Mouse (Mus musculus) layer of hippocampus, postnatal 14 days (tissue): Measurements from ENCODE around the gene Panx1. TPM values are rescaled to one million over a fixed set of nuclear protein-coding genes. Genes with fewer than 3 reads are reported as not detected.

Experiments used
- DNase-seq, 2 experiments: peaks; one replicate each; pipeline ENCODE4 v3.0.0; 2021 to 2022; ENCODE audit warnings: low spot score in 2 of 2, mixed read lengths in 1 of 2
- long read RNA-seq, 2 experiments: library from polyadenylated mRNA; stranded (forward); transcript quantifications; one replicate each; pipeline ENCODE4 v2.0.0; 2021
- total RNA-seq, 2 experiments: library from RNA; stranded (reverse); gene quantifications; 2 replicates each; pipeline ENCODE4 v1.2.3; 2021

Panx1 gene
- total RNA-seq, result 10 to 100 TPM; 42.4 to 48.1 TPM
- long read RNA-seq, experiment 1, full-length matches to known transcripts, result 16 of 22 reads
- long read RNA-seq, experiment 1, partial matches to known transcripts, result 2 of 22 reads
- long read RNA-seq, experiment 1, other reads (novel, unspliced or antisense), result 4 of 22 reads
- long read RNA-seq, experiment 2, full-length matches to known transcripts, result 39 of 56 reads
- long read RNA-seq, experiment 2, partial matches to known transcripts, result 2 of 56 reads
- long read RNA-seq, experiment 2, other reads (novel, unspliced or antisense), result 15 of 56 reads

DNA sequence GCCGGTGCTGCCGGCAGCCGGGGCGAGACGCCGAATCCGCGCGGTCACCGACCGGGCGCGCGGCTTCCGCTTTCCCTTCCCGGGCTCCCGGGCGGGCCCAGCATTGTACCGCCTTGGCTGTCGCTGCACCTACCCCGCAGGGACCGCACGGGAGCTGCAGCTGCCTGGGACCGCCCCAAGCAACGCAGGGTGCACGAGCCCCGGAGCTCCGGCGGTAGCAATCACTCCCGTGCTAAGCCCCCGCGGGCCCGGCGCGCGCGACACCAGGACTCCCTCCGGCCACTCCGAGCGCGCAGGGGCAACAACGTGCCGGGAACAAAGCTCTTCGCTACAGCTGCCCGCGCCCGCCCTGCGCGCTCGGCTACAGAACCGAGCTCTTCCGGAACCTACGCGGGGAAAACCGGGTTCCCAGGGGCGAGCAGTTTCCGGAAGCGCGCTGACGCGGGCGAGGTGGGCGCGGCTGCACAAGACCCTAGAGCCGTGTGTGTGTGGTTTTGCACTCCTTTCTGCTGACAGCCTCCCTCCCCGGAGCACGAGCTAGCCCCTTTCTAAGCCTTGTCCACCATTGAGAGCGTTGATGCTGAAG lies at the start of gene Panx1:
Gene Panx1 (minus strand): TSS at position 395 of the 586 bp plus-strand sequence.
- peak; percentile 71 to 74 for DNase-seq

DNA sequence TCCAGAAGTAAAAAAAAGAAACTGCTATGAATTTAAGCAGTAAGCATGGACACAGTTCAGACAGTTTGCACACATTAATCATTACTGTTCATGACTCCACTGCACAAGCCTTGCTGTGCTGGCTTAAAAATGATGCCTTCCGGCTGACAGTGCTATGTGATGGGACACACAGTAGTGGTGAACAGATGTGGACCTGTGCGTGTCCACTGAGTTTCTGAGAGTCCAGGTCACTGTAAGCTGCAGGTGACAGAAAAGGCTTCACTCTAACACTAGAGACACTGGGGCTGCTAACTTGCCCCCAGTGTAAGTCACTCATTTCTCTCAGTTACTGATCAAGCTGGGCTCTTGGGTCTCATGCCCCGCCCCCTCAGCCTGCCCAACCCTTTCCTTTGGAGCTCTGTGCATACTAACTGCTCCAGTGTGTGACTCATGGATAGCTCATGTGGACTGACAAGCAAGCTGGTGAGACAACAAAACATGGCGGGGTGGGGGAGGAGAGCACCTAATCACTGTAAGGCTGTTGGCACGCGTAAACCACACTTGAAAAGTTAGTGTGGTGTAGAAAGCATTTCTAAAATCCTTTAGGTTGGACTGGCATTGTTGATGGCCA lies 23.5 kb upstream of the Panx1 start:
- no peak for DNase-seq

DNA sequence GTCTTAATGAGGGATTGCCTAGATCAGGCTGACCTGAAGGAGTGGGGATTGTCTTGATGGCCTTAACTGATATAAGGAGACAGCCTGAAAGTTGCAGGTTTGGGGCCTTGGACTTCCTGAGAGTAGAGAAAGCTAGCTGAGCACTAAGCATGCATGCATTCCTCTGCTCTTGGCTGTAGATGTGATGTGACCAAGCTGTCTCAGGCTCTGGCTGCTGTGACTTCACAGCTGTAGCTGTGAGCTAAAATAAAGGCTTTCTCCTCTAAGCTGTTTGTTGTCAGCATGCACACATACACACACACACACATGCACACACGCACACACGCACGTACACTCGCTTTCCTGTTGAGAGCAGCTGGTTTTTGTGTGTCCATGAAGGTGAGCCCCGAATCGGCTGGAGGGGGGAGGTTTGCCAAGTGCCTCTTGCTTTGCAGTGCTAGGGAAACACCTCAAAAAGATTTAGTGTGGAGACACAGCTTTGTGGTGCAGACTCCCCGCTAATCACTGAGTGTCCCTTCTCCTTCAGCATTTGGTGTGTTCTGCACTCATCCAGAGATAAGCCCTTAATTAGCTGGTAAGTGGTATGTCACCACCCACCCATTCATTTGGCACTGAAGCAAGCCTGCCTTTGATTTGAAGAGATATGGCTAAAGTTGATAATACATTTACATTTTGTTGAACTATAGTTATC lies 22.9 kb upstream of the Panx1 start:
- DNase-seq, result no peak

DNA sequence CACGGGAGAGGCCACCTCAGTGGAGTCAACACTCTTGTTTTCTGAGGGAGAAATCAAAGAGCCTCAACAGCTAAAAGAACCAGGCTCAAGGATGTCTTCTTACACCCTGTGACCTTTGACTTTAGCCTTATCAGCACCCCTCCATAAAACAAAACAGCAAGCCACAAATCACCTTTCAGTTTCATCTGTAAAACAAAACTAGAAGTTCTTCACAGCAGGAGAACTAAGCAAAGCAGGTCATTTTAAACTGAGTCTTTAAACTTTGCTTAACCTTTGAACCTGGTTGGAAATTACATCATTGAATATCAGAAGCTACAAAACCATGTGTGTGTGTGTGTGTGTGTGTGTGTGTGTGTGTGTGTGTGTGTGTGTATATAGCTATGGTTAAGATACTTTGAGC lies 18.9 kb upstream of the Panx1 start:
- DNase-seq, result no peak

DNA sequence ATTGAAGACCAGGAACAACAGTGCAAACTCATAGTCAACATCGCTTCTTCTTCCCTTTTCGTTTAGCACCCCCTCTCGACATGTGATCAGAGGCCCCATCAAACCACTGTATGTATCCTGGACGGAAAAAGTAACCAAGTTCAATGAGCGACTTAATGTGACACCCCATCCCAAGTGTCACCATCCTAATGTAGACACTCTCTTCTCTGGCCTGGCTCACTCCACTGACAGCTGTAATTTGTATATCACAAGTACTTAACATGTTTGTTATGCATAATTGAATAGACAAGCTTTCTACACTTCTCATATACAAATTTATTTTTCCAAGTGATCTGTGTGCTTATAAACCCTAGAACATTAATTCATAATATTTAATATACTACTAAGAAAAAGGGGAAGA lies 15.6 kb upstream of the Panx1 start:
- DNase-seq, result no peak

DNA sequence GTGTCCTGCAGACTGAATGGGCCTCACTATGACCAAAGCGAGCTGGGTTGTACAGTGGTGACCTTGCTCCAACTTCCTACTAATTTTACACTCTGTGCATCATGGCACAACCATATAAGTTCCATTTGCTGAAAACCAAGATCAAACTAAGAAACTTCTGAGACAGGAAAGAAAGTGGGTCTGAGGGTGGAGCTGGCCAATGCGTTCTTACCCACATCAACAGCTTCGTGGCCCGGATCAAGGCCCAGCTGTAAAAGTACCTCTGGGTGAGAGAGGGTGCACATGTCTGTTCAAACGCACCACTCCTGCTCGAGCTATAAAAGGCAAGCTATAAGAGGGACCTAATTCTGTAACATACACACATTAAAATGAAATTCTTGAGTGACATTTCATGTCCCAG lies 14.7 kb upstream of the Panx1 start:
- DNase-seq, result no peak

DNA sequence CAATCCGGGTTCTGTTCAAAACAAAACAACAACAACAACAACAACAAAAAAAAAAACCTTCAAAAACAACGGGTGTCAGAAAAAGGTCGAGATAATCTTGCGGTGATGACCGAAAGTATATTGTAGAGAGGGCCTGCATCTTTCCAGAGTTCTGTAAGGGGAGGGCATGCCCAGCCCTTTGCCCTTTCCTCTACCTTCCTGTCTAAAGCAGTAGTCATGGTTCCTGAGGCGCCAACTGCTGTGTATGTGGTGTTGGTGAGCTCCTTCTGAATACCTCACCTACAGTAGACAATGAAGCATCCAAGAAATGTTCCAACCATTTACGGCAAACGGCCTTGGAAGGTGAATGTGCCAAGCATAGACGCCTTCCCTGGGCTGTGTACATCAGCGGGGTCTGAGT lies 462 bp upstream of the Panx1 start:
- no peak for DNase-seq

DNA sequence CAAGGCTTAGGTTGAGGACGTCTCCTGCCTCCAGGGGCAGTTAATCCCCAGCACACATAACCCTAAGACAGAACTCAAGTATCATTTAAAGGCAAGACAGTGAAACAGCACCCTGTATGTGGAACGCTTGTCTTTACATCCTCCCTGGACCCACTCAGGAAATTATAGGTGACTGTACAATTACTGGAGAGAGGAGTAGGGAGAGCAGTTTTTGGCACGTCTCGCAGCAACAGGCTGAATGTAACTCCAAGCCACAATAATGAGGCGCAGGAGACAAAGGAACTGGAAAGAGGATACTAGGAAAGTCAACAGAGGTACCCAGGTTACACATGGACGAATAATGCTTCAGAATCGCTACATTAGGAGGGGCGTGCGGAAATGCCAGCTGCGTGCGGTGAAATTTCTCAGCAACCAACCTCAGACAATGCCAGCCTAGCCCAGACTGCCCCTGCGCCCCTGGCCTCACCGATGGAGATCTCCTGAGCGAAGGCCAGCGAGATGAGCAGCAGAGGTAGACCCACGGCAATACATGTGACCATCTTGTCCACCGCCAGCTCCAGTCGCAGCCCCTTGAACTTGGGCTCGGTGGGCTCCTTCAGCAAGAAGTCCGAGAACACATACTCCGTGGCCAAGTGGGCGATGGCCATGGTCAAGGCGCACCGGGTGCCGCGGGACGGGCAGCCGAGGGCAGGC lies 741 bp downstream of the Panx1 start:
- DNase-seq, result no peak

DNA sequence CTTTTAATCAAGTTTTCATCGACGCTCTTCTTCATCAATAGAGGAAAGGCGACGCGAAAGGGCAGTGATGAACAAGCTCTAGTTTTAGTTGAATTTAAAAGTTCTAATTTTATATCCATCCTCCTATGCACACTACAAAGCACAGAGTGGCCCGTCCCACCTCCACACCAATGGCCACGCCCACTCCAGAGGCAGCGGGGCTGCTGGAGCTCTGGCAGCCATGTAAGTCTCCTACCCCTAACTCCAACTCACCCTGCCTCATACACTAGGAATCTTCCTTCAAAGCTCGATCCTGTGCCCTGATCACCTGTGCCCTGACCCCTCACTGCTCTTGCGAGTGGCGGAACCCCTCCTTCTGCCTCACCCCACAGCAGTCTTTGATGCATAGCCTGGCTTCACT lies 3.7 kb downstream of the Panx1 start:
- no peak for DNase-seq

DNA sequence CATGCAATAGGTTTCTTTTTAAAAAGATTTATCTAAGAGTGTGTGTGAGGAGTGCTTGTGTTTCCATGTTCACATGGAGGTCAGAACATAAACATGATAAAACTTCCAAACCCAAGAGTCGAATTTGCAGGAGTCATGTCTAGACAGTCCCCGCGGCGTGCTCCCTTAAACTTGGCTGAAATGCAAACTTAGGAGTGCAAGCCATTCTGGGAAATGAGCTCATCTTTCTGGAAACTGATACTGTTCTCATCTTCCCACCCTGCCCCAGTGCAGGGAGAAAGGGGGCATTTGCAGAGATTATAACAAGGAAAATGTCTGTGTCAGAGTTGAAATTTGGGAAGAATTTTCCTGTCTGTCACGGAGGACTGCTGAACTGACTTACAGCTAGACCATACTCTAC lies 5.4 kb downstream of the Panx1 start:
- DNase-seq, result no peak

DNA sequence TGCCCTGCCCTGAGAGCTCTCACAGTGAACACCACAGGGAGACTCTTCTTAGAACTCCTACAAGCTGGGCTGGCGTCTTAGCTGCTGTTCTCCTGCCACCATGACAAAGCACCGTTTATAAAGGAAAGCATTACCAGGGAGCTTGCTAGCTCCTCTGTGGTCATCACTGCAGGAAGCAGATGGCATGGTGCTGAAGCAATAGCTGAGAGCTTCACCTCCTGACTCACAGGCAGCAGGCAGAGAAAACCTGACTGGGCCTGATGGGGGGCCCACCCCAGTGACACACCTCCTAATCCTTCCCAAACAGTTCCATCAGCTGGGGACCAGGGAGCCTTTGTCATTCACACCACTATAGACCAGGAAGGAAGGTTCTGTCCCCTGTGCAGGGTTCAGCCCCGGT lies 7.6 kb downstream of the Panx1 start:
- no peak for DNase-seq

DNA sequence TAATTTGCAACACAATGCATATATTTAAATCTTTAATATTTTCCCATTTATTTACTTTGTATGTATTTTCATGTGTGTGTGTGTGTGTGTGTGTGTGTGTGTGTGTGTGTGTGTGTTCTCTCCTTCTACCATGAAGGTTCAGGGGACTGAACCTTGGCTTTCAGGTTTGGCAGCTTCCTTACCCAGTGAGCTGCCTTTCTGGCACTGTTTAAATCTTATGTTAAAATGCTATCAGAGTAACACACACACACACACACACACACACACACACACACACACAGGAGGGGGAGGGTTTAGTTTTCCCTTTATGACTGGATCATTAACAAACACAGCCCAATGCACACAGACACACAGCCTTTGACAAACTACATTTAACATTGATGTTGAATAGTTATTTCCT lies 8.0 kb downstream of the Panx1 start:
- no peak for DNase-seq

DNA sequence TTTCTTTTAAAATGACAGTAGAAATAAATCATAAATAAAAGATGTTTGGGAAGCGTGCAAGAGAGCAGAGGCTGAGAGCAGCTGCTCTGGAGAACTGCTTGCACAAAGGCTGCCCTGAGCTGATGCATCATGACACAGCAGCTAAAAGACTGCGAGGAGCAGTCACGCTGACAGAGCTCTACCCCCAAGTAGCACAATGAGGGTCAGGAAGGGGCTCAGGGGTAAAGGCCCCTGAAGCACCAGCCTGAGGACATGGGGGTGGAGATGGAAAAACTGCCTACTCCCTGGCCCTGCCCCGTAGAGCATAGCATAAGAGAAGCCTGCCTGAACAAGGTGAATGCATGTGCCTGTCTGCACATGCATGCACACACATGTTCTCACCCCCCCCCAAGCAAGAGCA lies 8.5 kb downstream of the Panx1 start:
- DNase-seq, result no peak

DNA sequence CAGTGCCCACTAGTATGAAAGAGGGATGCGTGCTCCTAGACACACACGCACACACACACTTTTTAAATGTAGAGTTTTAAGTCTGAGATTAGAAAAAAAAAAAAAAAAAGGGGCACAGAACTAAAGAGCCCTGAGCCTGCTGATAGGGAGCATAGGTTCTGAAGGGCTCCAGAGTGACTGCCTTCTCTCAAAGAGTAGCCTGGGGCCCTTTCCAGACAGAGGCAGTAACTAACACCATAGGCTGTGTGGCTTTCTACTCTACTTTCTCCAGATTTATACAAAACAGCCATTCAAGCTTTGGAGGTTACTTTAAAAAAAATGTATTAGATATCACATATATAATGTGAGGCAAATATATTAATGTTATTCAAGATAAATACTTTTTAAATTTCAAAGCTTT lies 8.9 kb downstream of the Panx1 start:
- no peak for DNase-seq

DNA sequence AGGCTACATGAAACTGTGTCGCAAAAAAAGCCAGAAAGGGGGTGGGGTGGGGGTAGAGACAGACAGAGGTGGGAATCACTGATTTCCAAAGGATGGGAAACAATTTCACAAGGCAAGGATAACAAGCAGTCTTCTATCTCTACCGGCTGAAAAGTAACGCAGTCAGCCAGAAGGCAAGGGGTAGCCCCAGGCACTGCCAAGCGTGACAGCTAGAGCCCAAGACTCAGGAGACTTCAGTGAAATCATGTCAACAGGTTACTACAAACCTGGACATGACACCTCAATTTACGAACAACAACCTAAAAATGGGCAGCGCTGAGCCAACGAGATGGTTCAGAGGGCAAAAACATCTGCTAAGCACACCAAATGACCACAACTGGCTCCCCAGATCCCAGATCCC lies 9.3 kb downstream of the Panx1 start:
- DNase-seq, result no peak

DNA sequence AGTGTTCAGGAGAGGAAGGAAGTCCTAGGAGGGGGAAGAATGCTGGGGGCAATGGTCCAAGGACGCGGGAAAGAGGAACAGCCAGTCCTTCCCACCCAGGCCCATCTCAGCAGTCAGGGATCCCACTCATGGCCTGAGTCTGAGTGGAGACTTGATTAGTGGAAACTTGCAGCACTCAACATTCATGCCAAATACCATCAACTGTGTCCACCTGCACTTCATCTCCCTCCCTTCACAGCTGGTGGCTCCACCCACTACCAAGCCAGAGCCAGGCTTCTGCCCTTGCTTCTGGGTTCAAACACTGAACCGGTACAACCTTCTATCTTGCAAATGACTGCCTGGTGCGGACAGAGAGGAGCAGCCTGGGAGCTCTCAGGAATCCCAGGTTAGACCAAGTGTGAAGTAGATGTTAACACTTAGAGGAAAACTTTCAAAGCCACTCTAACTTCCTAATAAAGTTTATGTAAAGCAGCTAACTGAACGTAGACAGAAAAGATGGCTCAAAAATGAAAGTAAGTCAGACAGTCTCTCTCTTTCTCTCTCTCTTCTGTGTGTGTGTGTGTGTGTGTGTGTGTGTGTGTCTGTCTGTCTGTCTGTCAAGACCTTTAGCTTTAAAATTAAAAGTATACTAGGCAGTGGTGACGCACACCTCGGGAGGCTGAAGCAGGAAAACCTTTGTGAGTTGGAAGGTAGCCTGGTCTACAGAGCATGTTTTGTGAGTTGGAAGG lies 10.6 kb downstream of the Panx1 start:
- DNase-seq, result no peak

DNA sequence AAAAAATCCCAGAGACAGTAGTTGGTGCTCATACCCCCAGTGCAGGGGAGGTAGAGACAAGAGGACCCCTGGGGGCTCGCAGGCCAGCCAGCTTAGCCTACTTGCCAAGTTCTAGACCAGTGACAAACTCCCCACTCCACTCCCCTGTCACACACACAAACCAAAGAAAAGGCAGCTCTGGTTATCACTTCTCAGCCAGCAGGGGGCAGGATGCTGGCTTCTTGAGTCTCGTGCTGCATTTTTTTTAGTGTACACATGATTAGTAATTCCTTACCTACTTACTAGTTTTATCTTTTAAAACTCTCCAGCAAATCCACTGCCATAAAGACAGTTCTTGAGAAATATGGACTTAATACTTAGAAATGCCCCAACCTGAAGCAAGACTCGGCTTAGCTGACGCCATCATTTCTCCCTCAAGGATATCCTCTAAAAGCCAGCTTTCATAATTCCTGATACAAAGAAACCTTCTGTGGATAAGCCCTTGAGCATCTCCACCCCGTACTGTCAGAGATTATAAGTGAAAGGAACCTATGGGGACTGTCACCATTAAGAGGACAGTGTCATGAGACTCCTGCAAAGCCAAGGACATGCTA lies 11.6 kb downstream of the Panx1 start:
- DNase-seq, result no peak

DNA sequence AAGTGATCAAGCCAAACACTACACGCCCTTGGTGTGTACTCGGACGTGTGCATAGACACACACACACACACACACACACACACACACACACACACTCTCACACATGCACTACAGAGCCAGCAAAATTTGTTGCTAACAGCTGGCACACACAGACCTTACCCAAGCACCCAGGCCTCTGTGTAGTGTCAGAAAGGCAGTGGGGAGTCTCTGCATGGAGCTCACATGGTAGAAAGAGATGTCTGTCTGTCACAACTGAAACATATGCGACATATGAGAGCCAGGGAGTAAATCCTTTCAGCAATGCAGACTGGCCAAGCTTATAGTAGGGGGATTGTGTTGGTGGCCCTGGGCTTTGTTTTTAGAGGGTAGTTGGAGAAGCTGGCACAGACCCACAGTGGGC lies 12.5 kb downstream of the Panx1 start:
- no peak for DNase-seq

DNA sequence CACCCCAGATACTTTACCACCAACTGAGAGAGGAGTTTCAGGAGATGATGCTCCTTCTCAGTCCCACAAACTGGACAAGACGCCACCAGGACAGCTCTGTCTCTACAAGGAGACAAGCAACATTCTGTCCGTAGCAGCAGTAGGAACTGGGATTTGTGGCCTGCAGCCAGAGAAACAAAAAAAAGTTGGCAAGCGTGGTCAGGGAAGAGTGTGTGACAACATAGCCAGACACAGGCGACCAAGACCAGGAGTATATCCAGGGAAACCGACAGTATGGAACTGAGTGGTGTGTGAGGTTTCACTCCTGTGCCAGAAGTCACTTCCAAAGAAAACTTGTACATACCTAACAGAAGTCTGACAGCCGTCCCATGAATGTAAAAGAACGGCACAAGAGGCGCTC lies 14.5 kb downstream of the Panx1 start:
- peak; percentile 49 to 50 for DNase-seq

DNA sequence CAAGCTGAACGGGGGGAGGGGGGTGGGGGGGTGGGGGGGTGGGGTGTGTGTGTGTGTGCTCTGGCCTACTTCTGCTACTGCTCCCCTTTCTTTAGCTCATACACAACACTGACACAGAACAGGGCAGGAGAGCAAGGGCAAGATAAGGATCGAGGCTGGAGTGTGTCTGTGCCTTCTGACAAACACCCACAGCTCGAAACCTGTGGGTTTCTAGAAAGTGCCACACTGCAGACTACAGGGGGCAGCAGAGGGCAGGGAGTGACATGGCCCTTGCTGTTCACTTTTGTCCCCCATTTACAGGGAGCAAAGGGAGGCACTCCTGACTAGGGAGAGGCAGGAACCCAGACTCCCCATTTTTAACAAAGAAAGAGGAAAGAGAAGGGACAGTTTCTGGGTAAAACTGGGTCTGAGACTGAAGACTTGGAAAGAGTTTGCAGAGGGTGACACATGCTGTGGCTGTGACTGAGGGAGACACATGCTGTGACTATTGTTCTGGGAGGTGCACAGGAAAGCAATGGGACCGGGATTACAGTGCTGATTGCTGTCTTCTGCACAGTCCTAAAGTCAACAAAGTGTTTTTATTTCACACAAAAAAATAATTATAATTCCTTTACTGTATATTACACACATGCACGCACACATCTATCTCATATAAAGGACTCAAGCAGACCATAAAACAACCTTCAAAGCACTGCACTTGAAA lies 16.1 kb downstream of the Panx1 start:
- DNase-seq, result no peak
